In the genomic region with DNA sequence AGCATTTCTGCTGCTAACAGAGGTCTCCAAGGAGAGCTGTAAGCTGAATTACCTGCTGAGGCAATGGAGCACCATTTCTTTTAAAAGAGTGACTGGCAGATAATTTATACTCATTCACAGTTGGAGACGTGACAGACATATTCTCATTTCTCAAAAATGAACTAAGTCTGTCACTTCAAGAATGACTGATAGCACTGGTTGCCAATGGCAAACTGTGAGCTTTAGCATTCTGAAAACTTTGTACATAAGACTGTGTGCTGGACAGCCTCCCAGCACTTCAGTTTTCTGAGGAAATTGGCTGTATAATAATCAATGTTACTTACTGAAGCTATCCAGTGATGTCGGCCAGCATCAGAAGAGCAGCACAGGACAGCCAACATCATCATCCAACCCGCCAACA, we compare ENCODE assay signal across 21 mouse cellular contexts. TPM values are rescaled to one million over a fixed set of nuclear protein-coding genes. Genes with fewer than 3 reads are reported as not detected.
DNase-seq lines count a peak whose midpoint lies in the region; ATAC-seq and TF ChIP-seq lines count a peak whose summit lies in the region.
"Had no signal": no experiment of that assay in that cellular context is flagged by ENCODE, and none has a peak within 500 bp of the region (broad histone marks: within the 10 kb centered on the region; RNA-seq: fewer than 3 reads in every experiment).

No protein-coding gene starts in this region.

- H3K36me3 ChIP-seq in forebrain, embryonic 15.5 days = no peaks in the 10 kb centered on the region
- H3K36me3 ChIP-seq in forebrain, embryonic 13.5 days (ENCODE audit: poor library complexity, severe bottlenecking) = no peaks in the 10 kb centered on the region
- peaks cover under 1% of the 10 kb centered on the region; the same call in 1 of the 2 replicates for H3K36me3 ChIP-seq in forebrain, postnatal 0 days (ENCODE audit: insufficient read depth)
- H3K36me3 ChIP-seq in forebrain, embryonic 10.5 days (replicated peaks) = peaks cover 23% of the 10 kb centered on the region
- H3K36me3 ChIP-seq in midbrain, embryonic 11.5 days (ENCODE audit: control insufficient read depth, insufficient read depth, low read length) = no peaks in the 10 kb centered on the region
- no peaks in the 10 kb centered on the region for H3K36me3 ChIP-seq in midbrain, postnatal 0 days (ENCODE audit: insufficient read depth, low read length)

- H3K4me1 ChIP-seq in forebrain, embryonic 15.5 days = no peaks in the 10 kb centered on the region; the same call in 1 of the 2 replicates
- H3K4me1 ChIP-seq in forebrain, embryonic 13.5 days = peaks cover 3% of the 10 kb centered on the region; the same call in 1 of the 2 replicates
- H3K4me1 ChIP-seq in forebrain, postnatal 0 days (ENCODE audit: insufficient read depth) = no peaks in the 10 kb centered on the region
- peaks cover 11% of the 10 kb centered on the region; the same call in 1 of the 2 replicates for H3K4me1 ChIP-seq in forebrain, embryonic 10.5 days
- no peaks in the 10 kb centered on the region for H3K4me1 ChIP-seq in midbrain, embryonic 11.5 days (ENCODE audit: control insufficient read depth, insufficient read depth, low read length)
- H3K4me1 ChIP-seq in midbrain, postnatal 0 days (ENCODE audit: insufficient read depth, low read length) = no peaks in the 10 kb centered on the region
- H3K4me1 ChIP-seq: embryonic facial prominence, embryonic 13.5 days; embryonic facial prominence, embryonic 15.5 days had no signal

- no peak for TF ChIP-seq POLR2A in brain, embryonic 14.5 days (IDR thresholded peaks at IDR 0.05; ENCODE audit: borderline replicate concordance, extremely low read depth, insufficient read depth, insufficient read length, poor library complexity, severe bottlenecking)

- no peak overlapping the region for H3K4me3 ChIP-seq in forebrain, embryonic 15.5 days
- H3K4me3 ChIP-seq in forebrain, embryonic 13.5 days = no peak overlapping the region
- no peak overlapping the region for H3K4me3 ChIP-seq in forebrain, postnatal 0 days (ENCODE audit: low read depth, low read length)
- no peak overlapping the region for H3K4me3 ChIP-seq in forebrain, embryonic 10.5 days
- H3K4me3 ChIP-seq in midbrain, embryonic 11.5 days (ENCODE audit: low read depth, low read length) = no peak overlapping the region
- no peak overlapping the region for H3K4me3 ChIP-seq in midbrain, postnatal 0 days (ENCODE audit: low read depth, low read length)
- H3K4me3 ChIP-seq: embryonic facial prominence, embryonic 13.5 days; embryonic facial prominence, embryonic 15.5 days; erythroblast, embryonic 14.5 days had no signal

- H3K9me3 ChIP-seq in forebrain, embryonic 15.5 days = no peaks in the 10 kb centered on the region
- no peaks in the 10 kb centered on the region for H3K9me3 ChIP-seq in forebrain, embryonic 13.5 days (replicated peaks)
- H3K9me3 ChIP-seq in forebrain, postnatal 0 days (ENCODE audit: low read length) = no peaks in the 10 kb centered on the region
- H3K9me3 ChIP-seq in forebrain, embryonic 10.5 days = no peaks in the 10 kb centered on the region
- H3K9me3 ChIP-seq in midbrain, embryonic 11.5 days (ENCODE audit: control insufficient read depth, low read length) = no peaks in the 10 kb centered on the region
- H3K9me3 ChIP-seq in midbrain, postnatal 0 days (ENCODE audit: low read length) = no peaks in the 10 kb centered on the region
- H3K9me3 ChIP-seq: embryonic facial prominence, embryonic 13.5 days; embryonic facial prominence, embryonic 15.5 days had no signal

- ATAC-seq in forebrain, embryonic 15.5 days (replicated peaks) = no peak
- no peak for ATAC-seq in forebrain, embryonic 13.5 days
- peak; percentile 48; the same call in 1 of the 2 replicates for ATAC-seq in forebrain, postnatal 0 days
- no peak for ATAC-seq in midbrain, embryonic 11.5 days (ENCODE audit: low FRiP score)
- no peak for ATAC-seq in midbrain, postnatal 0 days (ENCODE audit: low FRiP score)

- DNase-seq in forebrain, postnatal 0 days = peak; percentile 58
- no peak for DNase-seq in forebrain, embryonic 10.5 days (ENCODE audit: extremely low spot score, low spot score)
- DNase-seq in midbrain, embryonic 11.5 days (ENCODE audit: low spot score, missing footprints) = peak; percentile 62
- DNase-seq in midbrain, postnatal 0 days (ENCODE audit: low spot score) = no peak
- peak; percentile 51 for DNase-seq in brain, embryonic 14.5 days (ENCODE audit: low read depth)
- DNase-seq in gastrocnemius, adult 8-10 months (ENCODE audit: low spot score in 2 of 2) = no peak
- DNase-seq: adrenal gland, adult 8-10 months; adrenal gland, postnatal 14 days; adrenal gland, postnatal 36 days; cerebellum, adult 11 months; cerebellum, adult 18-20 months; cerebellum, adult 8-10 months; cerebellum, adult 9-11 months; cerebellum, postnatal 14 days; cerebellum, postnatal 36 days; embryo, embryonic 11 days had no signal

- H3K27me3 ChIP-seq in forebrain, embryonic 15.5 days = no peaks in the 10 kb centered on the region
- H3K27me3 ChIP-seq in forebrain, embryonic 13.5 days = no peaks in the 10 kb centered on the region
- H3K27me3 ChIP-seq in forebrain, postnatal 0 days (ENCODE audit: insufficient read depth, low read length) = no peaks in the 10 kb centered on the region
- no peaks in the 10 kb centered on the region for H3K27me3 ChIP-seq in forebrain, embryonic 10.5 days (ENCODE audit: poor library complexity, severe bottlenecking)
- no peaks in the 10 kb centered on the region for H3K27me3 ChIP-seq in midbrain, embryonic 11.5 days (ENCODE audit: control insufficient read depth, insufficient read depth, low read length)
- H3K27me3 ChIP-seq in midbrain, postnatal 0 days (ENCODE audit: insufficient read depth, low read length) = no peaks in the 10 kb centered on the region
- H3K27me3 ChIP-seq: embryonic facial prominence, embryonic 13.5 days; embryonic facial prominence, embryonic 15.5 days had no signal

- WGBS in forebrain, embryonic 15.5 days = 85% methylated on average over 3 of the region's 3 CpGs
- 90% methylated on average over 3 of the region's 3 CpGs for WGBS in forebrain, embryonic 13.5 days
- 62% methylated on average over 3 of the region's 3 CpGs for WGBS in forebrain, postnatal 0 days
- WGBS in forebrain, embryonic 10.5 days = 93% methylated on average over 3 of the region's 3 CpGs
- WGBS in midbrain, embryonic 11.5 days = 89% methylated on average over 3 of the region's 3 CpGs
- 93% methylated on average over 3 of the region's 3 CpGs for WGBS in midbrain, postnatal 0 days

- no peak for TF ChIP-seq CTCF in forebrain, postnatal 0 days (IDR thresholded peaks at IDR 0.05; ENCODE audit: low read depth)
- TF ChIP-seq CTCF in midbrain, postnatal 0 days (IDR thresholded peaks at IDR 0.05) = no peak
- TF ChIP-seq CTCF in brain, embryonic 14.5 days (IDR thresholded peaks at IDR 0.05; ENCODE audit: borderline replicate concordance, extremely low read depth, insufficient read depth, insufficient read length) = no peak

- H3K4me2 ChIP-seq in forebrain, embryonic 15.5 days (replicated peaks) = no peak overlapping the region
- H3K4me2 ChIP-seq in forebrain, embryonic 13.5 days = no peak overlapping the region
- no peak overlapping the region for H3K4me2 ChIP-seq in forebrain, postnatal 0 days (ENCODE audit: low read depth)
- no peak overlapping the region for H3K4me2 ChIP-seq in midbrain, embryonic 11.5 days
- no peak overlapping the region for H3K4me2 ChIP-seq in midbrain, postnatal 0 days (ENCODE audit: low read depth, low read length, poor library complexity, severe bottlenecking)
- H3K4me2 ChIP-seq: embryonic facial prominence, embryonic 13.5 days; embryonic facial prominence, embryonic 15.5 days had no signal

- no peak overlapping the region for H3K9ac ChIP-seq in forebrain, embryonic 15.5 days (replicated peaks)
- H3K9ac ChIP-seq in forebrain, embryonic 13.5 days = no peak overlapping the region
- H3K9ac ChIP-seq in forebrain, postnatal 0 days = no peak overlapping the region
- H3K9ac ChIP-seq in midbrain, embryonic 11.5 days (ENCODE audit: low read length) = no peak overlapping the region
- no peak overlapping the region for H3K9ac ChIP-seq in midbrain, postnatal 0 days (replicated peaks; ENCODE audit: low read length, poor library complexity, severe bottlenecking)
- H3K9ac ChIP-seq: embryonic facial prominence, embryonic 13.5 days; embryonic facial prominence, embryonic 15.5 days had no signal

- H3K27ac ChIP-seq in forebrain, embryonic 15.5 days (replicated peaks) = 0 out of 2 replicates have a peak overlapping the region, but pooled peaks have one; percentile 32
- H3K27ac ChIP-seq in forebrain, embryonic 13.5 days = no peak overlapping the region
- H3K27ac ChIP-seq in forebrain, postnatal 0 days (ENCODE audit: low read depth, low read length) = no peak overlapping the region
- H3K27ac ChIP-seq in forebrain, embryonic 10.5 days = no peak overlapping the region
- no peak overlapping the region for H3K27ac ChIP-seq in midbrain, embryonic 11.5 days (ENCODE audit: low read depth, low read length)
- no peak overlapping the region for H3K27ac ChIP-seq in midbrain, postnatal 0 days (ENCODE audit: low read depth, low read length)
- H3K27ac ChIP-seq: embryonic facial prominence, embryonic 13.5 days; embryonic facial prominence, embryonic 15.5 days had no signal

RNA-seq across cellular contexts. Expression of gene Cfdp1, which starts 46.1 kb away (rescaled TPM):
- polyA plus RNA-seq in forebrain, embryonic 15.5 days (2015; fragmentation: Nextera tagmentation; extraction: Ambion mirVana) = 173 and 181 TPM in 2 replicates
- 184 and 193 TPM in 2 replicates for polyA plus RNA-seq in forebrain, embryonic 13.5 days (2015; fragmentation: Nextera tagmentation; extraction: Ambion mirVana)
- total RNA-seq in forebrain, postnatal 0 days (2014; rRNA removed) = 121 and 128 TPM in 2 replicates
- 195 and 214 TPM in 2 replicates for polyA plus RNA-seq in forebrain, postnatal 0 days (2015; fragmentation: Nextera tagmentation; extraction: Ambion mirVana)
- 234 and 248 TPM in 2 replicates for polyA plus RNA-seq in forebrain, embryonic 10.5 days (2016; fragmentation: Nextera tagmentation; extraction: Ambion mirVana)
- polyA plus RNA-seq in midbrain, embryonic 11.5 days (2014; fragmentation: Nextera tagmentation; extraction: Ambion mirVana) = 209 and 223 TPM in 2 replicates
- total RNA-seq in midbrain, postnatal 0 days (2014; rRNA removed) = 61.3 and 63.1 TPM in 2 replicates
- 196 and 197 TPM in 2 replicates for polyA plus RNA-seq in midbrain, postnatal 0 days (2015; fragmentation: Nextera tagmentation; extraction: Ambion mirVana)
- polyA plus RNA-seq in brain, embryonic 14.5 days (2012; rRNA removed) = 65.0 and 97.6 TPM in 2 replicates
- 10 to 100 TPM; 11.7 to 17.6 (median 14.7) TPM for total RNA-seq in gastrocnemius, adult 8-10 months (2022)

Comparison
In these comparisons a context has a peak if more than half of its experiments do, and no peak if none do; other contexts are left out.
1. DNase-seq: peak in forebrain, postnatal 0 days (single experiment), midbrain, embryonic 11.5 days (single experiment) and brain, embryonic 14.5 days (single experiment); none in forebrain, embryonic 10.5 days (single experiment), midbrain, postnatal 0 days (single experiment) and gastrocnemius, adult 8-10 months (0 of 2).